Mouse (Mus musculus) liver, postnatal 0 days (tissue): Measurements from ENCODE around the gene Hspb6. TPM values are rescaled to one million over a fixed set of nuclear protein-coding genes. Genes with fewer than 3 reads are reported as not detected.

Experiments used
- ATAC-seq: fragments of 200-750 bp; cut with Nextera tagmentation; 2 replicates; pipeline ENCODE4 v1.8.0; 2017; ENCODE audit warnings: mild to moderate bottlenecking, moderate library complexity
- DNase-seq: peaks from one replicate; pipeline ENCODE4 v3.0.0-alpha.2; 2016
- H3K27ac ChIP-seq: fragments of 300-500 bp; sonication (generic); 2 replicates; pipeline ENCODE4 v1.5.1; 2014; ENCODE audit warnings: antibody characterized with exemption, moderate library complexity, mild to moderate bottlenecking, low read depth
- H3K27me3 ChIP-seq: fragments of 300-500 bp; sonication (generic); 2 replicates; pipeline ENCODE4 v1.6.1; 2014; ENCODE audit warnings: low read length, control low read depth, mixed read lengths; ENCODE audit not compliant: insufficient read depth
- H3K36me3 ChIP-seq: fragments of 300-500 bp; sonication (generic); replicated peaks from 2 replicates; pipeline ENCODE4 v1.6.1; 2014; ENCODE audit warnings: mild to moderate bottlenecking, control low read depth, low read length, moderate library complexity, mixed read lengths; ENCODE audit not compliant: insufficient read depth
- H3K4me1 ChIP-seq: fragments of 300-500 bp; sonication (generic); 2 replicates; pipeline ENCODE4 v1.6.1; 2014; ENCODE audit warnings: antibody characterized with exemption, mild to moderate bottlenecking, control low read depth; ENCODE audit not compliant: insufficient read depth
- H3K4me2 ChIP-seq: fragments of 300-500 bp; sonication (generic); 2 replicates; pipeline ENCODE4 v1.6.1; 2014; ENCODE audit warnings: low read depth, mild to moderate bottlenecking, low read length, moderate library complexity, mixed read lengths
- H3K4me3 ChIP-seq: fragments of 300-500 bp; sonication (generic); 2 replicates; pipeline ENCODE4 v1.5.1; 2014; ENCODE audit warnings: low read depth, low read length
- H3K9ac ChIP-seq: fragments of 300-500 bp; sonication (generic); replicated peaks from 2 replicates; pipeline ENCODE4 v1.6.1; 2014; ENCODE audit warnings: mild to moderate bottlenecking, moderate library complexity
- H3K9me3 ChIP-seq: fragments of 300-500 bp; sonication (generic); 2 replicates; pipeline ENCODE4 v1.6.1; 2016; ENCODE audit warnings: mild to moderate bottlenecking, control low read depth, low read length, mixed read lengths
- CTCF ChIP-seq: sonication (generic); IDR thresholded peaks from 2 replicates; pipeline ENCODE4 v1.5.1; 2016; ENCODE audit warnings: antibody characterized with exemption, low read depth
- EP300 ChIP-seq: IDR thresholded peaks from 2 replicates; pipeline ENCODE4 v1.6.1; 2016; ENCODE audit warnings: antibody characterized with exemption, low read depth, mild to moderate bottlenecking
- WGBS: fragments of 180-500 bp; shearing (Covaris S2); extraction: QIAGEN DNeasy Blood & Tissue Kit; methylation state at CpG from one replicate; pipeline ENCODE4 v1.1.7; 2014; ENCODE audit not compliant: insufficient replicate concordance; 5-methylcytosine and 5-hydroxymethylcytosine counted together
- polyA plus RNA-seq: library from polyadenylated mRNA; unstranded; fragments of >200 nt; fragmentation: Nextera tagmentation; extraction: Ambion mirVana; gene quantifications from 2 replicates; pipeline ENCODE4 v1.2.1, GENCODE M21; 2015

Hspb6 gene
- polyA plus RNA-seq, 1 experiment from 2014 or later, result 4.9 TPM

- 83% methylated on average over 8 of the region's 8 CpGs for WGBS
- DNase-seq, result no peak
- no peak overlapping the region for H3K4me3 ChIP-seq
- H3K27me3 ChIP-seq, result no peaks in the 10 kb centered on the region
- no peak for ATAC-seq
- no peak overlapping the region for H3K9ac ChIP-seq
- no peaks in the 10 kb centered on the region for H3K4me1 ChIP-seq
- H3K9me3 ChIP-seq, result no peaks in the 10 kb centered on the region
- TF ChIP-seq CTCF (no peak), EP300 (no peak)
- H3K36me3 ChIP-seq, result peaks cover 94% of the 10 kb centered on the region
- no peak overlapping the region for H3K4me2 ChIP-seq
- H3K27ac ChIP-seq, result no peak overlapping the region
These were observed 28.0 kb downstream of the Hspb6 start for GRCm38 (mm10) chr7:30579950-30580349.

GRCm38 (mm10) chr7:30581547-30581946, 29.6 kb downstream of the Hspb6 start:
- H3K4me2 ChIP-seq, result no peak overlapping the region
- DNase-seq, result no peak
- no peak overlapping the region for H3K27ac ChIP-seq
- 94% methylated on average over 16 of the region's 16 CpGs for whole genome bisulfite sequencing
- H3K36me3 ChIP-seq, result peaks cover 94% of the 10 kb centered on the region
- no peak for ATAC-seq
- TF ChIP-seq CTCF (no peak), EP300 (no peak)
- H3K27me3 ChIP-seq, result no peaks in the 10 kb centered on the region
- no peaks in the 10 kb centered on the region for H3K4me1 ChIP-seq
- H3K9me3 ChIP-seq, result no peaks in the 10 kb centered on the region
- H3K4me3 ChIP-seq, result no peak overlapping the region
- H3K9ac ChIP-seq, result no peak overlapping the region

DNA sequence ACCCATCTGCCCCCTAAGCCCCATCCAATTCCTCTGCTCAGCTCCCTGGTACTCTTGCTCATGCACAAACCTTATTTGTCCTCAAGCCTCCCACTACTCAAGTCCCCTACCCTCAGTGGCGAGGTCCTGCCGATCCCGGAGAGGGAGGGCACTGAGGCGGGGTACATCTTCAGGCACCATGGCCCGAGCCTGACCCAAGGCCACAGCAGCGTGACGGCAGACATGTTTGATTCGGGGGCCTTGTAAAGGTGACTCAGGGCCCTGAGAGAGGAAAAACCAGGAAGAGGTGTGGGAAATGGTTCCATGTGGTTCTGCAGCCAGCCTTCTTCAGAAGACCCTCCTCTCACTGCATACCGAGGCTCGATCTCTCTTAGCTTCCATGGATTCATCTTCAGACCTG, 32.4 kb downstream of the Hspb6 start:
- Histone ChIP-seq H3K4me2 (no peak overlapping the region), H3K9me3 (no peaks in the 10 kb centered on the region), H3K27me3 (no peaks in the 10 kb centered on the region), H3K4me3 (no peak overlapping the region), H3K27ac (no peak overlapping the region), H3K9ac (no peak overlapping the region), H3K4me1 (peaks cover 9% of the 10 kb centered on the region; the same call in 1 of the 2 replicates), H3K36me3 (peaks cover 72% of the 10 kb centered on the region)
- DNase-seq, result no peak
- no peak for TF ChIP-seq CTCF
- TF ChIP-seq EP300, result no peak
- ATAC-seq, result no peak
- 87% methylated on average over 10 of the region's 10 CpGs for WGBS

- no peak for ATAC-seq
- H3K27ac ChIP-seq, result no peak overlapping the region
- DNase-seq, result no peak
These were observed 33.2 kb downstream of the Hspb6 start for GRCm38 (mm10) chr7:30585170-30585569.

DNA sequence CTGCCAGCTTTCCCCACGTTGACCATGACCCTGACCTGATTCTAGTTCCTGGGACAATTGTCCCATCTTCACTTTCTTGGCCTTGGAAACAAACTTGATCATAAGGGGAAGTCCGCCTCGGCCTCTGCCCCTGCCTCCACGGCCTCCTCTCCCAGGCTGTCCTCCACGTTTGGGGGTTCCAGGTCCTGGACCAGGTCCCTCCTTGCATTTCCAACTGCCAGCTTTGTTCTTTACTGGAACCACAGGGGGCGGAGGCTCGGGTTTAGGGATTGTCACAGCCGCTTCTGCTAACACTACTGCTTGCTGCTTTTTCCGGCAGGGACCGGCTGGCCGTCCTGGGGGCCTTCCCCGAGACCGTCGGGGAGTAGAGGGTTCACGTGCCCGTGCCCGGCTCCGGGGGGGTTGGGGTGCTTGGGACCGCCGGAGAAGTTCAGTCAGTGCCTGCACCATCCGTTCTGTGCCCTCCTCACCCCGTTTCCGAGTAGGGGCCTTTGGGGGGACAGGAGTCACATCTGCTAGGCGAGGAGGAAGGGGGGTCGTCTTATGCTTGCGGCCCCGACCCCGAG, 34.6 kb downstream of the Hspb6 start:
- Histone ChIP-seq H3K27me3 (no peaks in the 10 kb centered on the region), H3K4me2 (0 out of 2 replicates have a peak overlapping the region, but pooled peaks have one; percentile 88), H3K27ac (no peak overlapping the region), H3K9ac (no peak overlapping the region; the same call in 1 of the 2 replicates), H3K4me3 (no peak overlapping the region), H3K36me3 (peaks cover 53% of the 10 kb centered on the region), H3K9me3 (no peaks in the 10 kb centered on the region), H3K4me1 (peaks cover 19% of the 10 kb centered on the region; the same call in 1 of the 2 replicates)
- no peak for TF ChIP-seq EP300
- TF ChIP-seq CTCF, result no peak
- WGBS, result 91% methylated on average over 28 of the region's 28 CpGs
- no peak for DNase-seq
- no peak for ATAC-seq

More at GRCm38 (mm10) chr7:30585170-30585569, 33.2 kb downstream of the Hspb6 start:
- TF ChIP-seq EP300 (no peak), CTCF (no peak)
- H3K4me2 ChIP-seq, result no peak overlapping the region
- no peak overlapping the region for H3K9ac ChIP-seq
- no peaks in the 10 kb centered on the region for H3K9me3 ChIP-seq
- H3K4me3 ChIP-seq, result no peak overlapping the region
- H3K4me1 ChIP-seq, result peaks cover 13% of the 10 kb centered on the region; the same call in 1 of the 2 replicates
- peaks cover 64% of the 10 kb centered on the region for H3K36me3 ChIP-seq
- 87% methylated on average over 7 of the region's 7 CpGs for WGBS
- no peaks in the 10 kb centered on the region for H3K27me3 ChIP-seq

DNA sequence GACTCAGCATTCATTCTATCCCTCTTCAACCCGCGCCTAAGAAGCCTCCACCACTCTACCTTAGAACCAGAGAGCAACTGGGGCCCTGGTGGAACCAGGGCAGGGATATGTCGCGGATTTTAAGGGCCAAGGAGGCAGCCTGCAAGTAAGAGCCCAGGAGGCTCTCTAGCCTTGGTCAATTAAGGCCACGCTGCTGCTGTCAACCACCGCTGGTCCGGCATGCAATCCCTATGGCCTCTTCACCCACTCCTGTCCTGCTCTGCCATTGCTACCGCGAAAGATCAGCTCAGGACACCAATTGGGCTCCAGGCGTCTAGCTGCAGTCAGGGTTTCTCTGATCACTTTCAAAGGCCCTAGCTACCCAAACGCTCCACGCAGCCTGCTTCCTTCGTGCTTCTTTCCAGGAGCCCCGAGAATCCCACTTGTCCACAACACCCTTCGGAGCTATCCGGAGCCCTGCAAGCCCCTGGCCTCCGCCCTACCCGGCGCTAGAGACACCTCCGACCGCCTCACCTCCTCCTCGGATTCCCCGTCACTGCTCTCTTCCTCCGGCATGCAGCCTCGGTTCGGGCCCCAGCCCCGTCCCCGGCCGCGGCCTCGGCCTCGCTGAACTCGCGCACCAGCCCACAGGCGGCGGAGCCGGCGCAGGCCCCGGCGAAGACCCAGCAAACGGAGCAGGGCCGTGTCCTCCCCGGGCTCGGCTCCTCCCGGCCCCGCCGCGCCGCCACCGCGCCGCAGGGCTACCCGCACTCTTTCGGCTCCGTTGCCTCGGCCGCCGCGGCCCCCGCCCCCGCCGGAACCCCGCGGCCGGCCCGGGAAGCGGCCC, 36.1 kb downstream of the Hspb6 start:
- no peaks in the 10 kb centered on the region for H3K9me3 ChIP-seq
- ATAC-seq, result peak; percentile 7
- under 1% methylated on average over 57 of the region's 67 CpGs for WGBS

More for the DNA sequence above, 36.1 kb downstream of the Hspb6 start:
- peaks cover 19% of the 10 kb centered on the region; the same call in 1 of the 2 replicates for H3K4me1 ChIP-seq
- TF ChIP-seq CTCF, result no peak
- no peak for TF ChIP-seq EP300
- peak overlapping the region; percentile 88 for H3K4me2 ChIP-seq
- peak overlapping the region; percentile 97 for H3K27ac ChIP-seq
- DNase-seq, result peak; percentile 67
- H3K4me3 ChIP-seq, result peak overlapping the region; percentile 99
- H3K9ac ChIP-seq, result peak overlapping the region; percentile 99
- H3K27me3 ChIP-seq, result no peaks in the 10 kb centered on the region
- peaks cover 38% of the 10 kb centered on the region for H3K36me3 ChIP-seq
